ENCODE assay signal across 11 mouse cellular contexts in genomic region chr7:53872480-53873200, GRCm38 (mm10).
DNase-seq lines count a peak whose midpoint lies in the region; ATAC-seq and TF ChIP-seq lines count a peak whose summit lies in the region.
"Had no signal": no experiment of that assay in that cellular context is flagged by ENCODE, and none has a peak within 500 bp of the region (broad histone marks: within the 10 kb centered on the region; RNA-seq: fewer than 3 reads in every experiment).

No protein-coding gene starts in this region.

- no peaks in the 10 kb centered on the region for H3K9me3 ChIP-seq in forebrain, embryonic 13.5 days (replicated peaks)
- H3K9me3 ChIP-seq in midbrain, embryonic 13.5 days = no peaks in the 10 kb centered on the region

- TF ChIP-seq POLR2A in kidney, adult 2 months (IDR thresholded peaks at IDR 0.05; ENCODE audit: low read depth, low read length) = no peak
- TF ChIP-seq POLR2A in cerebellum, adult 2 months (IDR thresholded peaks at IDR 0.05; ENCODE audit: borderline replicate concordance, insufficient read depth, low read length) = no peak

- H3K27ac ChIP-seq in forebrain, embryonic 13.5 days = no peak overlapping the region
- H3K27ac ChIP-seq in kidney, adult 2 months (ENCODE audit: insufficient read depth, low read depth, low read length) = no peak overlapping the region
- H3K27ac ChIP-seq in midbrain, embryonic 13.5 days = no peak overlapping the region
- H3K27ac ChIP-seq in cerebellum, adult 2 months (ENCODE audit: insufficient read depth, low read length) = no peak overlapping the region

- H3K36me3 ChIP-seq in forebrain, embryonic 13.5 days (ENCODE audit: poor library complexity, severe bottlenecking) = no peaks in the 10 kb centered on the region
- H3K36me3 ChIP-seq in kidney, adult 2 months (ENCODE audit: control insufficient read depth, insufficient read depth, low read length) = no peaks in the 10 kb centered on the region
- no peaks in the 10 kb centered on the region for H3K36me3 ChIP-seq in midbrain, embryonic 13.5 days

- H3K9ac ChIP-seq in forebrain, embryonic 13.5 days = no peak overlapping the region
- H3K9ac ChIP-seq in midbrain, embryonic 13.5 days (replicated peaks) = no peak overlapping the region

- no peak for TF ChIP-seq CTCF in kidney, adult 2 months (conservative IDR thresholded peaks at IDR 0.05; ENCODE audit: insufficient read depth, insufficient read length, low read depth, low read length)
- no peak for TF ChIP-seq CTCF in cerebellum, adult 2 months (IDR thresholded peaks at IDR 0.05; ENCODE audit: borderline replicate concordance, insufficient read depth, low read depth, low read length)

- no peak overlapping the region for H3K4me2 ChIP-seq in forebrain, embryonic 13.5 days
- no peak overlapping the region for H3K4me2 ChIP-seq in midbrain, embryonic 13.5 days (replicated peaks)

- no peak overlapping the region for H3K4me3 ChIP-seq in forebrain, embryonic 13.5 days
- no peak overlapping the region for H3K4me3 ChIP-seq in kidney, adult 2 months (ENCODE audit: insufficient read depth, low read depth, low read length)
- H3K4me3 ChIP-seq in midbrain, embryonic 13.5 days (replicated peaks) = no peak overlapping the region
- H3K4me3 ChIP-seq in cerebellum, adult 2 months (replicated peaks; ENCODE audit: insufficient read depth, low read depth, low read length) = no peak overlapping the region

- H3K27me3 ChIP-seq in forebrain, embryonic 13.5 days = no peaks in the 10 kb centered on the region
- H3K27me3 ChIP-seq in kidney, adult 2 months (replicated peaks; ENCODE audit: control insufficient read depth, insufficient read depth, low read length) = no peaks in the 10 kb centered on the region; the same call in 1 of the 2 replicates
- H3K27me3 ChIP-seq in midbrain, embryonic 13.5 days = no peaks in the 10 kb centered on the region
- no peaks in the 10 kb centered on the region for H3K27me3 ChIP-seq in cerebellum, adult 2 months (ENCODE audit: control insufficient read depth, insufficient read depth, low read length)

- DNase-seq in embryo, embryonic 10 days (ENCODE audit: low spot score) = peak; percentile 4
- no peak for DNase-seq in embryo, embryonic 9.5 days (ENCODE audit: extremely low spot score)
- peak; percentile 51 for DNase-seq in kidney, adult 2 months
- DNase-seq in right cerebral cortex, postnatal 14 days = no peak
- no peak for DNase-seq in cerebellum, adult 2 months
- no peak for DNase-seq in thymus, postnatal 14 days
- DNase-seq: adrenal gland, adult 8-10 months; cerebellum, adult 8-10 months; gastrocnemius, postnatal 10 days had no signal

- peaks cover 3% of the 10 kb centered on the region; the same call in 1 of the 2 replicates for H3K4me1 ChIP-seq in forebrain, embryonic 13.5 days
- H3K4me1 ChIP-seq in kidney, adult 2 months (ENCODE audit: control insufficient read depth, insufficient read depth, low read length) = no peaks in the 10 kb centered on the region
- peaks cover 3% of the 10 kb centered on the region for H3K4me1 ChIP-seq in midbrain, embryonic 13.5 days (replicated peaks)
- no peaks in the 10 kb centered on the region; the same call in 1 of the 2 replicates for H3K4me1 ChIP-seq in cerebellum, adult 2 months (ENCODE audit: control insufficient read depth, insufficient read depth, low read length)

- peak; percentile 74; the same call in 1 of the 2 replicates for ATAC-seq in forebrain, embryonic 13.5 days
- peak; percentile 97 for ATAC-seq in midbrain, embryonic 13.5 days

- 56% methylated on average over 2 of the region's 2 CpGs for WGBS in forebrain, embryonic 13.5 days
- 62% methylated on average over 2 of the region's 2 CpGs for WGBS in kidney, adult 2 months
- WGBS in midbrain, embryonic 13.5 days = 32% methylated on average over 2 of the region's 2 CpGs
- WGBS in cerebellum, adult 2 months = 27% methylated on average over 2 of the region's 2 CpGs

Comparison
In these comparisons a context has a peak if more than half of its experiments do, and no peak if none do; other contexts are left out.
1. DNase-seq: peak in embryo, embryonic 10 days (single experiment) and kidney, adult 2 months (single experiment); none in embryo, embryonic 9.5 days (single experiment), right cerebral cortex, postnatal 14 days (single experiment), cerebellum, adult 2 months (0 of 2) and thymus, postnatal 14 days (single experiment).